Mouse (Mus musculus): ENCODE measurements around the gene Guca2a. TPM values are rescaled to one million over a fixed set of nuclear protein-coding genes. Genes with fewer than 3 reads are reported as not detected.

Guca2a gene
- polyA plus RNA-seq, 1 experiment: not detected

DNA sequence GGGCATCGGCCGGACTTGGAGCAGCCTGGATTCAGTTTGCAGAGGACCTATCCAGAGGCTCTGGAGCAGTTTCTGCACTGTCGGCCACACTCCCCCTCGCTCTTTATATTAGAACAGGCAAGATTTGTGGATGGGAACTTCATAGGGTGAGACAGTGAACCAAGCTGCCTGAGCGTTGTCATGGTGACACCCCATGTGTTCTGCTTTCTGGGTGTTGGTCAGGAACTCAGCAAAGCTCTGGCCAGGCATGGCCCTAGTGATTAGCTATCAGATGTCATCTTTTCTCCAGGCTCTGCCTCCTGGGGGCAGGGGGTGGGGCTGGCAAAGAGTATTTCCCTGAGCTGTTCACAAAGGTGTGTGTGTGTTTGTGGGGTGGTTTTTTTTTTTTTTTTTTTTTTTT lies 45.1 kb downstream of the Guca2a start:
- Histone ChIP-seq H3K4me1 (ENCODE audit: control insufficient read depth, insufficient read depth, low read length) (no peaks in the 10 kb centered on the region), H3K4me3 (replicated peaks; ENCODE audit: control insufficient read depth, low read depth, low read length) (no peak overlapping the region), H3K27ac (ENCODE audit: control insufficient read depth, insufficient read depth, low read depth, low read length, poor library complexity) (no peak overlapping the region)
- 44% methylated on average over 5 of the region's 5 CpGs for WGBS
- TF ChIP-seq POLR2A (IDR thresholded peaks at IDR 0.05; ENCODE audit: borderline replicate concordance, control insufficient read depth, low read depth, low read length) (no peak), CTCF (IDR thresholded peaks at IDR 0.05; ENCODE audit: control insufficient read depth, insufficient read depth, low read length) (no peak)

DNA sequence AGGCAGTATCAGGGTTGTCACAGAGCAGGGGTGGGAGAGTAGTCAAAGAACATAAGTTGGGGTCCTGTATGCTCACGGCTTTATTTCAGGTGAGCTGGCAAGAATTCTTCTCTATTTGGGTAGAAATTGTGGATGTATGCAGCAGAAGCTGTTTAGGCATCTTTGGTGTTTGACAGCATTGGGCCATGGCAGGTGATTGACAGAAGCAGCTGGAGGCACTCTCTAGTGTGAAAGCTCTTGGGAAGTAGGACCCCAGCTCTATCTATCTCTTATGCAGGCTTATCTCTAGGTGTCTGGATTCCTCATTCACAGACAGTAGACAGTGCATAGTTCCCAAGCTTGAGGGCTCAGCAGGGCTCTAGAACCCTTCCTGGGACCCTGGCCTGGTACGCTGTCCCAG lies 48.2 kb downstream of the Guca2a start:
- H3K27ac ChIP-seq (ENCODE audit: control insufficient read depth, insufficient read depth, low read depth, low read length, poor library complexity): no peak overlapping the region
- no peaks in the 10 kb centered on the region for H3K4me1 ChIP-seq (ENCODE audit: control insufficient read depth, insufficient read depth, low read length)
- H3K4me3 ChIP-seq (replicated peaks; ENCODE audit: control insufficient read depth, low read depth, low read length): no peak overlapping the region
- TF ChIP-seq POLR2A (IDR thresholded peaks at IDR 0.05; ENCODE audit: borderline replicate concordance, control insufficient read depth, low read depth, low read length): no peak
- WGBS: 76% methylated on average over 2 of the region's 2 CpGs

Other genes with a start within 250 kb of the Guca2a start
- gene Ccdc30, start 222.2 kb upstream of the Guca2a start, polyA plus RNA-seq (2011; ENCODE audit: insufficient read depth, insufficient read length, low replicate concordance, missing spikeins): 2.3 and 3.7 TPM in 2 replicates
- gene Ppcs, start 215.3 kb upstream of the Guca2a start, polyA plus RNA-seq (2011; ENCODE audit: insufficient read depth, insufficient read length, low replicate concordance, missing spikeins): 5.5 and 9.8 TPM in 2 replicates
- gene Zmynd12, start 214.9 kb upstream of the Guca2a start, polyA plus RNA-seq (2011; ENCODE audit: insufficient read depth, insufficient read length, low replicate concordance, missing spikeins): 3.3 TPM in 1 of 2 replicates, not detected in the other
- not detected in 2 replicates for gene Rimkla, start 145.1 kb upstream of the Guca2a start, polyA plus RNA-seq (2011; ENCODE audit: insufficient read depth, insufficient read length, low replicate concordance, missing spikeins)
- gene Foxj3, start 100.7 kb upstream of the Guca2a start, polyA plus RNA-seq (2011; ENCODE audit: insufficient read depth, insufficient read length, low replicate concordance, missing spikeins): 5.0 and 9.7 TPM in 2 replicates
- 0.84 and 5.5 TPM in 2 replicates for gene Frg2f1, start 98.2 kb upstream of the Guca2a start, polyA plus RNA-seq (2011; ENCODE audit: insufficient read depth, insufficient read length, low replicate concordance, missing spikeins)
- 2.2 TPM in 1 of 2 replicates, not detected in the other for gene Guca2b, start 21.2 kb downstream of the Guca2a start, polyA plus RNA-seq (2011; ENCODE audit: insufficient read depth, insufficient read length, low replicate concordance, missing spikeins)
- gene Hivep3, start 96.1 kb downstream of the Guca2a start, polyA plus RNA-seq (2011; ENCODE audit: insufficient read depth, insufficient read length, low replicate concordance, missing spikeins): 4.4 and 7.3 TPM in 2 replicates

Measured in bone marrow, adult 2 months (tissue).